Mouse (Mus musculus) thymus, adult 2 months (tissue): ENCODE results near the gene Bdnf. TPM values are rescaled to one million over a fixed set of nuclear protein-coding genes. Genes with fewer than 3 reads are reported as not detected.

Experiments used
- DNase-seq: peaks from one replicate; pipeline ENCODE4 v3.0.0; 2021
- H3K27ac ChIP-seq: fragments of 200-500 bp; 2 replicates; pipeline ENCODE4 v1.5.1; 2012; ENCODE audit warnings: low read length, control low read depth; ENCODE audit not compliant: control insufficient read depth, insufficient read depth
- H3K27me3 ChIP-seq: fragments of 200-500 bp; 2 replicates; pipeline ENCODE4 v1.6.1; 2012; ENCODE audit warnings: mild to moderate bottlenecking, low read length, moderate library complexity, mixed read lengths; ENCODE audit not compliant: control insufficient read depth, insufficient read depth
- H3K36me3 ChIP-seq: fragments of 200-500 bp; 2 replicates; pipeline ENCODE4 v1.6.1; 2012; ENCODE audit warnings: mild to moderate bottlenecking, low read length, moderate library complexity; ENCODE audit not compliant: control insufficient read depth, insufficient read depth
- H3K4me1 ChIP-seq: fragments of 200-500 bp; replicated peaks from 2 replicates; pipeline ENCODE4 v1.6.1; 2012; ENCODE audit warnings: low read length; ENCODE audit not compliant: control insufficient read depth, insufficient read depth
- H3K4me3 ChIP-seq: fragments of 200-500 bp; 2 replicates; pipeline ENCODE4 v1.5.1; 2012; ENCODE audit warnings: mild to moderate bottlenecking, low read length, control low read depth, moderate library complexity; ENCODE audit not compliant: control insufficient read depth, insufficient read depth
- CTCF ChIP-seq: fragments of 200-500 bp; IDR thresholded peaks from 2 replicates; pipeline ENCODE4 v1.5.1; 2012; ENCODE audit warnings: mild to moderate bottlenecking, control low read depth, low read length, moderate library complexity, borderline replicate concordance; ENCODE audit not compliant: control insufficient read depth, poor library complexity, insufficient read depth; ENCODE audit errors: extremely low read depth
- POLR2A ChIP-seq: fragments of 200-500 bp; IDR thresholded peaks from 2 replicates; pipeline ENCODE4 v1.6.1; 2012; ENCODE audit warnings: mild to moderate bottlenecking, low read length, control low read depth, moderate library complexity; ENCODE audit not compliant: control insufficient read depth, poor library complexity, insufficient read depth; ENCODE audit errors: extremely low read depth
- WGBS: fragments of 180-500 bp; shearing (Covaris S2); methylation state at CpG from one replicate; pipeline ENCODE4 v1.1.7; 2018; 5-methylcytosine and 5-hydroxymethylcytosine counted together
- polyA plus RNA-seq: library from polyadenylated mRNA; depleted of rRNA; stranded (reverse); fragments of >200 nt; gene quantifications from 2 replicates; pipeline ENCODE4 v1.2.3, GENCODE M21; 2012

Gene Bdnf
- polyA plus RNA-seq, 1 experiment = 0.24 TPM

- no peak for DNase-seq
- no peaks in the 10 kb centered on the region for H3K4me1 ChIP-seq
- 92% methylated on average over 4 of the region's 4 CpGs for WGBS
Observed at GRCm38 (mm10) chr2:109703588-109703987, 29.1 kb downstream of the Bdnf start.

GRCm38 (mm10) chr2:109704053-109704452 is 29.6 kb downstream of the Bdnf start:
- no peak for TF ChIP-seq CTCF
- no peaks in the 10 kb centered on the region for H3K4me1 ChIP-seq
- DNase-seq = no peak
- no peaks in the 10 kb centered on the region for H3K36me3 ChIP-seq
- H3K27me3 ChIP-seq = no peaks in the 10 kb centered on the region
- H3K27ac ChIP-seq = no peak overlapping the region
- 90% methylated on average over 5 of the region's 5 CpGs for WGBS
- H3K4me3 ChIP-seq = no peak overlapping the region

More at GRCm38 (mm10) chr2:109703588-109703987, 29.1 kb downstream of the Bdnf start:
- Histone ChIP-seq H3K4me3 (no peak overlapping the region), H3K27ac (no peak overlapping the region), H3K27me3 (no peaks in the 10 kb centered on the region), H3K36me3 (no peaks in the 10 kb centered on the region)
- TF ChIP-seq CTCF = no peak
- no peak for TF ChIP-seq POLR2A

GRCm38 (mm10) chr2:109706524-109706923 is 32.0 kb downstream of the Bdnf start:
- no peaks in the 10 kb centered on the region for H3K27me3 ChIP-seq
- no peak for TF ChIP-seq CTCF
- no peak for TF ChIP-seq POLR2A
- no peak overlapping the region for H3K27ac ChIP-seq
- H3K4me1 ChIP-seq = no peaks in the 10 kb centered on the region
- H3K36me3 ChIP-seq = no peaks in the 10 kb centered on the region
- H3K4me3 ChIP-seq = no peak overlapping the region
- WGBS = 86% methylated on average over 8 of the region's 8 CpGs
- DNase-seq = no peak

- 93% methylated on average over 7 of the region's 7 CpGs for WGBS
- TF ChIP-seq POLR2A (no peak), CTCF (no peak)
- no peak for DNase-seq
- H3K4me3 ChIP-seq = no peak overlapping the region
- no peaks in the 10 kb centered on the region for H3K36me3 ChIP-seq
- no peaks in the 10 kb centered on the region for H3K27me3 ChIP-seq
- H3K4me1 ChIP-seq = no peaks in the 10 kb centered on the region
- H3K27ac ChIP-seq = no peak overlapping the region
Observed at GRCm38 (mm10) chr2:109709346-109709745, 34.8 kb downstream of the Bdnf start.

DNA sequence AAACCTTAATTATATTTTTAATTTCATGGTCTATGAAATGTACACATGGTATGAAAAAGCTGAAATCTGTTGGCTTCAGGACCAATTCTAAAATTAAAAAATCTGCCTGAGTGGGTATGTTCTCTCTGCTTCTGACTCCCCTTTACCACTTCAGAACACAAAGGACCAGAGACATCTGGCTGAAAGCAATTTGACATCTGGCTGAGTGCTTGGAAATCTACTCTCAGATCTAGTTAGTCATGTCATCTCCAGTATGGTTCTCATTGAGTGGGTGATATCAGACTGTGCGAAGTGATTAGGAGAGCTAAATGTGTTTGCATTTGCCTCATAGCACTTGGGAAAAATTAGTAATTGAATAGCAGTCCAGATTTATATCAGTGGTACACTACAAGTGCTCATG is 36.5 kb downstream of the Bdnf start:
- Histone ChIP-seq H3K27ac (no peak overlapping the region), H3K27me3 (no peaks in the 10 kb centered on the region), H3K36me3 (no peaks in the 10 kb centered on the region), H3K4me3 (no peak overlapping the region), H3K4me1 (no peaks in the 10 kb centered on the region)
- DNase-seq = no peak
- TF ChIP-seq POLR2A (no peak), CTCF (no peak)
- WGBS = 89% methylated on average over 1 of the region's 1 CpGs

GRCm38 (mm10) chr2:109725261-109725660 is 50.8 kb downstream of the Bdnf start:
- DNase-seq = no peak
- Histone ChIP-seq H3K27me3 (no peaks in the 10 kb centered on the region), H3K36me3 (no peaks in the 10 kb centered on the region), H3K27ac (no peak overlapping the region), H3K4me1 (no peaks in the 10 kb centered on the region), H3K4me3 (no peak overlapping the region)
- no peak for TF ChIP-seq POLR2A
- no peak for TF ChIP-seq CTCF
- 80% methylated on average over 3 of the region's 3 CpGs for whole genome bisulfite sequencing

- TF ChIP-seq CTCF (no peak), POLR2A (no peak)
- H3K27ac ChIP-seq = no peak overlapping the region
- 33% methylated on average over 6 of the region's 6 CpGs for WGBS
- no peaks in the 10 kb centered on the region for H3K4me1 ChIP-seq
- DNase-seq = no peak
- no peak overlapping the region for H3K4me3 ChIP-seq
- H3K27me3 ChIP-seq = no peaks in the 10 kb centered on the region
- no peaks in the 10 kb centered on the region for H3K36me3 ChIP-seq
Observed at GRCm38 (mm10) chr2:109725831-109726230, 51.3 kb downstream of the Bdnf start.
